Mouse (Mus musculus): ENCODE measurements around the gene Olfr364-ps1.

GRCm38 (mm10) chr2:37139022-37139421, at the start of gene Olfr364-ps1:
- TF ChIP-seq CTCF (IDR thresholded peaks at IDR 0.05; ENCODE audit: extremely low read depth, insufficient read depth, low read length) = no peak
- TF ChIP-seq POLR2A (IDR thresholded peaks at IDR 0.05; ENCODE audit: extremely low read depth, insufficient read depth, low read length) = no peak
